Mouse (Mus musculus) embryonic facial prominence, embryonic 10.5 days (tissue): ENCODE data around the gene Fam111a. TPM values are rescaled to one million over a fixed set of nuclear protein-coding genes. Genes with fewer than 3 reads are reported as not detected.

Source experiments
- DNase-seq: peaks from one replicate; pipeline ENCODE4 v3.0.0-alpha.2; 2017; ENCODE audit warnings: low spot score
- H3K27ac ChIP-seq: fragments of 300-500 bp; sonication (generic); replicated peaks from 2 replicates; pipeline ENCODE4 v1.5.1; 2016; ENCODE audit warnings: mild to moderate bottlenecking
- H3K27me3 ChIP-seq: fragments of 300-500 bp; sonication (generic); replicated peaks from 2 replicates; pipeline ENCODE4 v1.6.1; 2016; ENCODE audit warnings: low read depth, mild to moderate bottlenecking; ENCODE audit not compliant: poor library complexity, severe bottlenecking
- H3K36me3 ChIP-seq: fragments of 300-500 bp; sonication (generic); replicated peaks from 2 replicates; pipeline ENCODE4 v1.6.1; 2016; ENCODE audit warnings: mild to moderate bottlenecking, moderate library complexity
- H3K4me1 ChIP-seq: fragments of 300-500 bp; sonication (generic); 2 replicates; pipeline ENCODE4 v1.6.1; 2016
- H3K4me3 ChIP-seq: fragments of 300-500 bp; sonication (generic); 2 replicates; pipeline ENCODE4 v1.5.1; 2016; ENCODE audit warnings: mild to moderate bottlenecking, moderate library complexity
- H3K9me3 ChIP-seq: fragments of 300-500 bp; sonication (generic); 2 replicates; pipeline ENCODE4 v1.6.1; 2016; ENCODE audit warnings: mild to moderate bottlenecking
- WGBS: fragments of 180-500 bp; shearing (Covaris S2); methylation state at CpG from one replicate; pipeline ENCODE4 v1.1.7; 2016; 5-methylcytosine and 5-hydroxymethylcytosine counted together
- polyA plus RNA-seq: library from polyadenylated mRNA; unstranded; fragments of >200 nt; fragmentation: Nextera tagmentation; extraction: Ambion mirVana; gene quantifications from 2 replicates; pipeline ENCODE4 v1.2.1, GENCODE M21; 2016

Gene Fam111a
- polyA plus RNA-seq, 1 experiment from 2014 or later: 21.4 TPM

DNA sequence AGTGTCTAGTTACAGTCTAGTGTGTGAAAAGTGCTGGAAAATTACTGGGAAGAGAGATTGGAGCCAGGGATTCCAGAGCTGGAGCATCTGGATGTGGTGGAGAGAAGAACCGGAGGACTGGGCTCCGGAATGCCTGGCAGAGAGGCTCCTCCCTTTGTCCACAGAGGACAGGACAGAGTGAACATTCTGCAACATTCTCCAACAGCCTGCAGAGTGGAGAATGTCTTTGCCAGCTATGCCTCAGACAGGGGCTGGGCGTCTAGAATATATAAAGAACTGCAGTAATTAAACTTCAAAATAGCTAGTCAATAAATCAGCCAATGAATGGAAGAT, 51.5 kb downstream of the Fam111a start:
- peaks cover 11% of the 10 kb centered on the region for H3K27me3 ChIP-seq
- no peak overlapping the region for H3K4me3 ChIP-seq
- peaks cover 14% of the 10 kb centered on the region for H3K4me1 ChIP-seq
- 0 out of 2 replicates have a peak, but pooled peaks cover 5% of the 10 kb centered on the region for H3K9me3 ChIP-seq
- 69% methylated on average over 3 of the region's 3 CpGs for WGBS
- no peak for DNase-seq
- no peaks in the 10 kb centered on the region for H3K36me3 ChIP-seq
- no peak overlapping the region for H3K27ac ChIP-seq

DNA sequence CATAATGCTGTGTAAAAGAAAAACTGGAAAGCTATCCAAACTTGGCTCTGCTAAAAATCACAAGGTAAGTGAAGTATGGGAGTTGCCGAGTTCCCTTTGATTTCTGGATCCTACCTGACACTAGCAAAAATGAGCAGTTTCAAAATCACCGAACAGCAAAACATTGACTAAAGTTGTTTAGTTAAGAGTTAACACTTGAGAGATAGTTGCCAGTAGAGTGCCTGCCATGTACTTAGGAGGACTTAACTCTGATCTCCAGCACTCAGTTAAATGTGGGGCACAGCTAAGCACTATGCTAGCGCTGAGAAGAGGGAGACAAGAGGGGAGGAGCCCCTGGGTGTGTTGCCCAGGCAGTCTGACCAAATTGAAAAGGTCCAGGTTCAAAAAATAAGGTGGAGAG, 53.1 kb downstream of the Fam111a start:
- Histone ChIP-seq H3K36me3 (no peaks in the 10 kb centered on the region), H3K4me1 (peaks cover 14% of the 10 kb centered on the region), H3K27ac (no peak overlapping the region), H3K9me3 (0 out of 2 replicates have a peak, but pooled peaks cover 5% of the 10 kb centered on the region), H3K4me3 (no peak overlapping the region), H3K27me3 (peaks cover 11% of the 10 kb centered on the region)
- 75% methylated on average over 3 of the region's 3 CpGs for WGBS
- DNase-seq: no peak

DNA sequence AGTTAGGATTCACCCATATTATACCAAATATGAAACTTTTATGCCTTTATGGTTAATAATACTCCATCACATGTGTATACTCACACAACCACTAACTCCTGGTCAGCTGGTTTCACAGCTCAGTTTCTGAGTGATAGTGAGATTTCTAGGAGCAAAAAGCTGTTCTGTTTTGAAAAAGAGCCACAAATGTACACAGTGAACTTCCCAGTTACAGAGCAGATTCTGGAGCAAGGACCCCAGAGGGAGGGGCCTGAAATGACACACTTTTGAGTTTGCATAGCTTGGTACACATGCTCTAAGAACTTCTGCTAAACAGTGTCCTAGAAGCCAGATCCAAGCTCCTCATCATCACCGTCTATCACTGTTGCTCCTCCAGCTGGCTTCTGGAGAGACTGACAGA, 54.1 kb downstream of the Fam111a start, which contains the start of gene Gm4952:
Gene Gm4952, plus strand, starts transcription at position 301 of the 400 bp plus-strand sequence.
- WGBS: 71% methylated on average over 1 of the region's 1 CpGs
- Histone ChIP-seq H3K4me1 (peaks cover 14% of the 10 kb centered on the region), H3K27me3 (peaks cover 11% of the 10 kb centered on the region), H3K27ac (no peak within 1 kb of the TSS), H3K36me3 (no peaks in the 10 kb centered on the region), H3K4me3 (no peak within 1 kb of the TSS), H3K9me3 (0 out of 2 replicates have a peak, but pooled peaks cover 5% of the 10 kb centered on the region)
- no peak for DNase-seq

DNA sequence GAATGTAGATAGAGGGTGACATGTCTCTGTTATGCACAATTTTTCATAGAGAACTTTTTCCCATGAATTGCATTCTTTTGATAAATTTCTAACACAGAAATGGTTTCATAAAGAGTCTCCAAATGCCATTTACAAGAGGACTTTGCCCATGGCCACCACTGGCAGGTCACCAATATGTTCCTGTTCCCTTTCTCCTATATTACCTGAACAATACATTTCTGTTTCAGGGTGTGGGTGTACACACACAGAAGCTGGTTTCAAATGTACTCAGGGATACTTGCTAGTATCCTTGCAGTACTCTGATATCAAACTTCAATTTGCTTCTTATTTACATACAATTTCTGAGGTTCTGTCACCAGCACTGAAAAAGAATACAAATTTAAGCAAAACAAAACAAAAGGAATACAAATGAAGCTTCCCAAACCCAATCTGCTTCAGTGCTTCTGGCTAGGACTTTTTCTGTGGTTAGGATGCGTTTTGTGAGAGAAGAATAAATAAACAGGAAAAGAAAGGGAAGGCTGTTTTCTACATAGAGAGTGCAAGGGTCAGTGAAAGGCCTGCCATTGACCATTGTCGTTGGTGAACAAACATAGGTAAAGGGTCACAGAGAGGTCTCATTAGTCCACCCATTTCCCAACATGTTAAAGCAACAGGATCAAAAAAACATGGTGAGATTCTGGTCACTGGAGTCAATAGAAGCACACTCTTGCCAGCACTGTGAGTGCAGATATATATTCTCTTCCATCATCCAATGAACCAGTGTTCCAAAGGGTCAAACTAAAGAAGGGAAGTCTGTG, 55.3 kb downstream of the Fam111a start:
- no peaks in the 10 kb centered on the region for H3K36me3 ChIP-seq
- peaks cover 11% of the 10 kb centered on the region for H3K4me1 ChIP-seq
- 26% methylated on average over 2 of the region's 2 CpGs for WGBS
- no peak overlapping the region for H3K4me3 ChIP-seq
- H3K27ac ChIP-seq: no peak overlapping the region
- peaks cover 11% of the 10 kb centered on the region for H3K27me3 ChIP-seq
- H3K9me3 ChIP-seq: 0 out of 2 replicates have a peak, but pooled peaks cover 2% of the 10 kb centered on the region
- no peak for DNase-seq

DNA sequence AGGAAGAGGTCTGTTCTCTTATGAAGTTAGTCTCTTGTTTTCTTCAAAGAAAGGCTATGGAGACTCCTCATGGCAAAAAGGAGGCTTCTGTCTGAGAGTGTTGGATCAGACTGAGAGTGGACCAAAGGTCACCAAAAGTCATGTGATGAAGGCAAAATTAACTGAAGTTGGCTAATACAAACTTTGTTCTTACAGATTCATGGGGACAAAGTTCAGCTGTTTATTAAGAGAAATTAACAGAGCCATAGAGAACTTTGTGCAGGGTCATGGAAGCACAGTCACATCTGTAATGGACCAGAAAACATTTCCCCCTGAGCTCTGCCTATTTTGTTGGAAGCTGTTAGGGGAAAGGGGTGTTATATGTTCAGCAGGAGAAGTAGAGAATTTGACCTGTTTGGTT, 62.8 kb downstream of the Fam111a start:
- Histone ChIP-seq H3K4me1 (no peaks in the 10 kb centered on the region), H3K27ac (no peak overlapping the region), H3K36me3 (no peaks in the 10 kb centered on the region), H3K4me3 (no peak overlapping the region), H3K27me3 (no peaks in the 10 kb centered on the region), H3K9me3 (no peaks in the 10 kb centered on the region)
- DNase-seq: no peak

DNA sequence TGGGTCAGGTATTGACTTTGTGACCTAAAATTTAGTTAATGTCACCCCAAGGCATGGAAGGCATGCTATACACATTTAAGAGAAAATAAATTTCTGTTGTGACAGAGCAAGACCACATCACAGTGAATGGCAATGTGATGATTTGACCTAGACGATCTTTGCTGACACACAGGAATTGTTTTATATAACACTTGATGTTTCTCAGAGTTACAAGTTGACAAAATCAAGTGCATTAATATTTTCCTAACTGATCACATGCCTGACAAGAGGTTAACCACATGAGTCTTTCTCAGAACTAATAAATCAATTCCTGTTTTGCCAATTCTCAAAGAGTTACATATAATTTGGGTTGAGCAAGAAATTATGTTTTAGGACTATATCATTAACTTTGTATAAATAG, 68.1 kb downstream of the Fam111a start:
- Histone ChIP-seq H3K4me1 (no peaks in the 10 kb centered on the region), H3K4me3 (no peak overlapping the region), H3K27ac (no peak overlapping the region), H3K27me3 (no peaks in the 10 kb centered on the region), H3K9me3 (no peaks in the 10 kb centered on the region), H3K36me3 (no peaks in the 10 kb centered on the region)
- DNase-seq: no peak
- WGBS: 70% methylated on average over 1 of the region's 1 CpGs

DNA sequence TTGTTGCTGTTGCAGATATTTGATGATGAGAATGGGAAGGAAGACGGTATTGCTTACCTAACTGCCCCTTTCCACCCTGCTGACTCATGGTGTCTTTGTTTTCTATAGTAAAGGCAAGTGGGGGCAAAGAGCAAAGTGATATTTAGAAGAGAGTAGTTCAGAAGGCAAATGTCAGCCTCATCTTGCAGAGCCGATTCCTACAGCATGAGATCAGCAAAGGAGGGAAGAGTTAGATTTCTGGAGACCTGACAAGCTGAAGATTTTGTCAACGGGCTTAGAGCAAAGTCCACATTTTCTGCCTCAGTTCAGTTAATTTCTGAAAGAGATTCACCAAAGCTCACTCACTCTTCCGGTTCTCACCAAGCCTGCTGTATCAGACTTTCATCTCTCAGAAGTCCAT, 87.6 kb downstream of the Fam111a start, which contains the start of gene Glyat:
Gene Glyat, plus strand, starts transcription at position 133 of the 400 bp plus-strand sequence.
- Histone ChIP-seq H3K36me3 (no peaks in the 10 kb centered on the region), H3K9me3 (no peaks in the 10 kb centered on the region), H3K27me3 (no peaks in the 10 kb centered on the region), H3K4me1 (no peaks in the 10 kb centered on the region), H3K27ac (no peak within 1 kb of the TSS), H3K4me3 (no peak within 1 kb of the TSS)
- DNase-seq: no peak
- WGBS: 79% methylated on average over 4 of the region's 4 CpGs

DNA sequence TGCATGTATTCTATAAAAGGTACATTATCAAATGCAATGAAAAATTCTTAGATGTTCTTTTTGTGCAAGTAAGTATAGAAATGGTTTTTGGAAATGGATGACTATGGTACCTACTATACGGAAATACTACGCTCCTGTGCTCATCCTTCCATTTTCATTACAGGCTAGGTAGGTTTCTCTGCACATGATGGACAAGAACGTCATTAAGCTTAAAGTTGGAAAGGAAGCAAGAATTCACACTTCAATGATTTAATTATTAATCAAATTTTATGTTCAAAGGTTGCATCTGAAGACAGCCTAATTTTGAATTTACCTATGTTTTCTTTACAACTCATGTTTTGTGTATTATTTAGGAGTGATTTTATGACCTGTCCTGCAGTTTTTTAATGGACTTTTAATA, 88.7 kb downstream of the Fam111a start:
- WGBS: 92% methylated on average over 3 of the region's 3 CpGs
- Histone ChIP-seq H3K36me3 (no peaks in the 10 kb centered on the region), H3K4me3 (no peak overlapping the region), H3K27ac (no peak overlapping the region), H3K9me3 (no peaks in the 10 kb centered on the region), H3K27me3 (no peaks in the 10 kb centered on the region), H3K4me1 (no peaks in the 10 kb centered on the region)
- DNase-seq: no peak

DNA sequence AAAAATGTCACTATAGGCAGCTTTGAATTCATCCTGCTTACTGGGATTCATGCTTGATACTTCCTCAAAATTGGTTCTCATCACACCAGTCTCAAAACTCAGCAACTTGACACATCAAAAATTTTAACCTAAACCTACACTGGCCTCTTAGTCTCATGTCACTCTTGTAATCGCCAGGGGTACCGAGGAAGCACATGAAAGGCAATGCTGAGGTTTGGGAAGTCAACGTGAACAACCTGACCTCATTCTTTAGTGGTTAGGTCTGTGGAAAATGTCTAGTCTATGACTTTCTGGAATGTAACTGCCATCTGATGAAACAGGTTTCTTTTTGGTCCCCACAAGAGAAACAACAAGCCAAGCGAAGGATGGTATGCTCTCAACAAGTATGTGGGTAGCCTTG, 89.4 kb downstream of the Fam111a start:
- H3K4me1 ChIP-seq: no peaks in the 10 kb centered on the region
- 92% methylated on average over 4 of the region's 4 CpGs for WGBS
- no peak for DNase-seq
- no peaks in the 10 kb centered on the region for H3K9me3 ChIP-seq
- no peak overlapping the region for H3K4me3 ChIP-seq
- H3K36me3 ChIP-seq: no peaks in the 10 kb centered on the region
- H3K27me3 ChIP-seq: no peaks in the 10 kb centered on the region
- H3K27ac ChIP-seq: no peak overlapping the region

DNA sequence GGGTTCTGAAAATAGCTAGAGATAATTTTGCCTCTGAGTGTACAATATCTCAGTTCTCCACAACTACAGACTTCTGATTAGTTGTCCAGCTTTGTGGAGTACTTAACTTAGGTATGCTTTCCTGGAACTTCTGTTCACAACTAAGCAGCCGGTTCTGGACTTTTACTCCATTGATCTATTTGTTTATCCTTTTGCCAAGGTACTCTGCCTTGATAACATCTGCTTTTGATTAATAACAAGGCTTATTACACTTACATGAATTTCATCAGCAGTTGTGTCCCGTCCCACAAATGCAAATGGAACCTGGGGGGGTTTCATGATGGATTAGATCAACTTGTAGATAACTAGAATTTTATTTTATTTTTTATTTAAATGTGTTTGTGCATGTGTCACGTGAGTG, 91.3 kb downstream of the Fam111a start:
- WGBS: 73% methylated on average over 3 of the region's 3 CpGs
- H3K4me1 ChIP-seq: no peaks in the 10 kb centered on the region
- H3K4me3 ChIP-seq: no peak overlapping the region

DNA sequence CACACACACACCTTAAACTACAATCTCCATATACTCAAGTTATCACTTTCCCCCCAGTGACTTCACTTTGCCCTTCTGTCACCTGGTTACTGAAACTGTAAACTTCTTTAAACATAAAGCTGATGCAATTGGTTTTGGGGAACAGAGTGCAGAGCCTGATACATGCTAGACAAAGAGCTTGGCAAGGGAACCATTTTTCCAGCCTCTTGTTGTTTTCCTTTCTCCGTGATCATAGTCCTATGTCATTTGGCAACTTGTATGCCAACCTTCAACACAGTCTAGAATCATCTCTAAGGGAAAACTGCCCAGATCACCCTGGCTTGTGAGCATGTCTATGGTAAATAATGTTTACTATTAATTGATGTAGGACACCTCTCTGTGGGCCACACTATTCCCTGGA, 92.5 kb downstream of the Fam111a start:
- H3K4me3 ChIP-seq: no peak overlapping the region
- no peak overlapping the region for H3K27ac ChIP-seq
- H3K9me3 ChIP-seq: no peaks in the 10 kb centered on the region
- WGBS: 78% methylated on average over 1 of the region's 1 CpGs
- H3K4me1 ChIP-seq: no peaks in the 10 kb centered on the region
- no peaks in the 10 kb centered on the region for H3K36me3 ChIP-seq
- H3K27me3 ChIP-seq: no peaks in the 10 kb centered on the region
- no peak for DNase-seq

More for the DNA sequence above, 91.3 kb downstream of the Fam111a start:
- no peaks in the 10 kb centered on the region for H3K27me3 ChIP-seq
- DNase-seq: no peak
- no peak overlapping the region for H3K27ac ChIP-seq
- no peaks in the 10 kb centered on the region for H3K9me3 ChIP-seq
- no peaks in the 10 kb centered on the region for H3K36me3 ChIP-seq
